Mouse (Mus musculus) forebrain, embryonic 14.5 days (tissue): ENCODE results near the gene Smarca4. TPM values are rescaled to one million over a fixed set of nuclear protein-coding genes. Genes with fewer than 3 reads are reported as not detected.

ENCODE experiments used
- ATAC-seq: fragments of 200-750 bp; cut with Nextera tagmentation; 2 replicates; pipeline ENCODE4 v1.8.0; 2017; ENCODE audit warnings: mild to moderate bottlenecking, moderate library complexity
- DNase-seq: peaks from one replicate; pipeline ENCODE4 v3.0.0-alpha.2; 2015; ENCODE audit warnings: low spot score
- H3K27ac ChIP-seq: fragments of 300-500 bp; sonication (generic); 2 replicates; pipeline ENCODE4 v1.5.1; 2014; ENCODE audit warnings: low read depth, mild to moderate bottlenecking, control low read depth, low read length, moderate library complexity
- H3K27me3 ChIP-seq: fragments of 300-500 bp; sonication (generic); replicated peaks from 2 replicates; pipeline ENCODE4 v1.6.1; 2014; ENCODE audit warnings: low read length, control low read depth, mixed read lengths; ENCODE audit not compliant: control insufficient read depth, insufficient read depth
- H3K36me3 ChIP-seq: fragments of 300-500 bp; sonication (generic); 2 replicates; pipeline ENCODE4 v1.6.1; 2014; ENCODE audit warnings: low read length, control low read depth; ENCODE audit not compliant: control insufficient read depth, insufficient read depth
- H3K4me1 ChIP-seq: fragments of 300-500 bp; sonication (generic); 2 replicates; pipeline ENCODE4 v1.6.1; 2014; ENCODE audit warnings: antibody characterized with exemption, low read length, control low read depth; ENCODE audit not compliant: control insufficient read depth, insufficient read depth
- H3K4me2 ChIP-seq: fragments of 300-500 bp; sonication (generic); 2 replicates; pipeline ENCODE4 v1.6.1; 2014; ENCODE audit warnings: mild to moderate bottlenecking, control low read depth, low read length
- H3K4me3 ChIP-seq: fragments of 300-500 bp; sonication (generic); 2 replicates; pipeline ENCODE4 v1.5.1; 2014; ENCODE audit warnings: low read depth, low read length, control low read depth
- H3K9ac ChIP-seq: fragments of 300-500 bp; sonication (generic); 2 replicates; pipeline ENCODE4 v1.6.1; 2014; ENCODE audit warnings: mild to moderate bottlenecking, low read length, control low read depth, moderate library complexity
- H3K9me3 ChIP-seq: fragments of 300-500 bp; sonication (generic); replicated peaks from 2 replicates; pipeline ENCODE4 v1.6.1; 2016; ENCODE audit warnings: low read length, control low read depth, mixed read lengths; ENCODE audit not compliant: control insufficient read depth
- WGBS: fragments of 180-500 bp; shearing (Covaris S2); extraction: QIAGEN DNeasy Blood & Tissue Kit; methylation state at CpG from one replicate; pipeline ENCODE4 v1.1.7; 2014; 5-methylcytosine and 5-hydroxymethylcytosine counted together
- microRNA counts: library from miRNA; unstranded; fragments of <30 nt; microRNA quantifications from one replicate; lab custom pipeline; 2016
- microRNA-seq: library from miRNA; unstranded; fragments of <30 nt; microRNA quantifications from one replicate; pipeline ENCODE4, GENCODE M21; 2016
- polyA plus RNA-seq: library from polyadenylated mRNA; unstranded; fragments of >200 nt; fragmentation: Nextera tagmentation; extraction: Ambion mirVana; gene quantifications from 2 replicates; pipeline ENCODE4 v1.2.1, GENCODE M21; 2014

Smarca4 gene
- polyA plus RNA-seq, 1 experiment from 2014 or later: 128 TPM

- Histone ChIP-seq H3K9me3 (no peaks in the 10 kb centered on the region), H3K4me3 (no peak overlapping the region), H3K36me3 (peaks cover 36% of the 10 kb centered on the region), H3K4me1 (no peaks in the 10 kb centered on the region), H3K27me3 (no peaks in the 10 kb centered on the region), H3K9ac (no peak overlapping the region), H3K27ac (no peak overlapping the region), H3K4me2 (no peak overlapping the region)
- WGBS: 62% methylated on average over 10 of the region's 10 CpGs
- no peak for ATAC-seq
- DNase-seq: no peak
These were observed 136.4 kb downstream of the Smarca4 start for GRCm38 (mm10) chr9:21752252-21752792.

MicroRNAs within 50 kb of the gene (microRNA counts, 519-probe panel; counts per million panel counts)
- not detected for microRNA mmu-miR-1946b (lab: Ali Mortazavi, UCI)

Small RNAs within 50 kb of the gene (microRNA-seq; reads per million reads assigned to microRNA genes)
- not detected for gene Mir1946b

Other genes starting within 250 kb of the Smarca4 start
- gene Ilf3, start 248.3 kb upstream of the Smarca4 start, polyA plus RNA-seq: 248 and 249 TPM in 2 replicates
- 51.4 and 53.7 TPM in 2 replicates for gene Qtrt1, start 204.3 kb upstream of the Smarca4 start, polyA plus RNA-seq
- gene Dnm2, start 191.3 kb upstream of the Smarca4 start, polyA plus RNA-seq: 54.2 and 65.3 TPM in 2 replicates
- gene Tmed1, start 105.9 kb upstream of the Smarca4 start, polyA plus RNA-seq: 56.9 and 58.3 TPM in 2 replicates
- gene AB124611, start 90.0 kb upstream of the Smarca4 start, polyA plus RNA-seq: 0.74 and 1.9 TPM in 2 replicates
- 22.8 and 26.7 TPM in 2 replicates for gene Carm1, start 69.3 kb upstream of the Smarca4 start, polyA plus RNA-seq
- 67.3 and 68.4 TPM in 2 replicates for gene Timm29, start 23.4 kb upstream of the Smarca4 start, polyA plus RNA-seq
- gene Yipf2, start 23.3 kb upstream of the Smarca4 start, polyA plus RNA-seq: 16.9 and 18.2 TPM in 2 replicates
- gene Ldlr, start 107.3 kb downstream of the Smarca4 start, polyA plus RNA-seq: 5.2 and 6.8 TPM in 2 replicates
- 53.7 and 64.3 TPM in 2 replicates for gene Spc24, start 144.1 kb downstream of the Smarca4 start, polyA plus RNA-seq
- 0.99 and 1.3 TPM in 2 replicates for gene Kank2, start 182.6 kb downstream of the Smarca4 start, polyA plus RNA-seq
- gene Angptl8, start 219.3 kb downstream of the Smarca4 start, polyA plus RNA-seq: 0.26 TPM in 1 of 2 replicates, not detected in the other
- gene Dock6, start 236.5 kb downstream of the Smarca4 start, polyA plus RNA-seq: 6.7 and 10.3 TPM in 2 replicates